In genomic region chr1:71680046-71680672, GRCm38 (mm10) we compare ENCODE assay signal across 10 mouse cellular contexts.
"Had no signal": no experiment of that assay in that cellular context is flagged by ENCODE, and none has a peak within 500 bp of the region (broad histone marks: within the 10 kb centered on the region; RNA-seq: fewer than 3 reads in every experiment).

No protein-coding gene starts in this region.

- H3K4me1 ChIP-seq: midbrain, embryonic 12.5 days; stomach, embryonic 15.5 days had no signal

- H3K27ac ChIP-seq: limb, embryonic 13.5 days; liver, embryonic 14.5 days; midbrain, embryonic 12.5 days; stomach, embryonic 15.5 days had no signal

- ATAC-seq: midbrain, embryonic 16.5 days had no signal

- H3K36me3 ChIP-seq: limb, embryonic 13.5 days; midbrain, embryonic 12.5 days; stomach, embryonic 15.5 days had no signal

- H3K4me3 ChIP-seq: limb, embryonic 13.5 days; midbrain, embryonic 12.5 days; stomach, embryonic 15.5 days had no signal

- H3K27me3 ChIP-seq: limb, embryonic 13.5 days; midbrain, embryonic 12.5 days; stomach, embryonic 15.5 days had no signal

- DNase-seq: kidney, adult 8-10 months; kidney, postnatal 25 days; lung, adult 18-20 months; spleen, adult 18-20 months; thymus, postnatal 4 days had no signal

- H3K4me2 ChIP-seq: limb, embryonic 13.5 days; midbrain, embryonic 12.5 days; stomach, embryonic 15.5 days had no signal

- H3K9me3 ChIP-seq: limb, embryonic 13.5 days; midbrain, embryonic 12.5 days; stomach, embryonic 15.5 days had no signal

- H3K9ac ChIP-seq: limb, embryonic 13.5 days; liver, embryonic 14.5 days; midbrain, embryonic 12.5 days; stomach, embryonic 15.5 days had no signal
